Mouse (Mus musculus): Measurements from ENCODE around the gene Pofut1. TPM values are rescaled to one million over a fixed set of nuclear protein-coding genes. Genes with fewer than 3 reads are reported as not detected.
"Not testable (repeated sequence)": the region's sequence is repeated elsewhere in the genome, so short reads cannot be mapped to it uniquely, and the experiment has no call there.

Pofut1 gene
- polyA plus RNA-seq, 1 experiment: 16.7 TPM

DNA sequence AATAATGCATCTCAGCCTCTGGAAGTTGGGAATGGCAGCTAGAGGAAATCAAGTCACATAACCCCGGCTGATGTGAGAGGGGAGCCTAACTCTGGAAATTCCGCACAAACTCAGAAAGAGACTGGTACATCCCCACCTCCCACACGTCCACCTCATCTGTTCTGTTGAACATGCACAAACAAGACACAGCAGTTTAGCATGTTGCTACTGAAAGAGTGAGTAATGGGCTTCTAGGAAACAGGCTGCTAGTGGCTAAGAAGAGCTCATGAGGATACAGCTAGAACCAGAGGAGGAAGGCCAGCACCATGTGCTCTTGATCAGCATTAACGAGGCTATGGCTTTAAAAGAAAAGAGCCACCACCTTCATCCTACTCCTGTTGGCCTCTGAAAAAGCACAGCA, 3.4 kb upstream of the Pofut1 start:
- WGBS: 47% methylated on average over 4 of the region's 4 CpGs
- no peak for DNase-seq (ENCODE audit: low read depth, low spot score)

DNA sequence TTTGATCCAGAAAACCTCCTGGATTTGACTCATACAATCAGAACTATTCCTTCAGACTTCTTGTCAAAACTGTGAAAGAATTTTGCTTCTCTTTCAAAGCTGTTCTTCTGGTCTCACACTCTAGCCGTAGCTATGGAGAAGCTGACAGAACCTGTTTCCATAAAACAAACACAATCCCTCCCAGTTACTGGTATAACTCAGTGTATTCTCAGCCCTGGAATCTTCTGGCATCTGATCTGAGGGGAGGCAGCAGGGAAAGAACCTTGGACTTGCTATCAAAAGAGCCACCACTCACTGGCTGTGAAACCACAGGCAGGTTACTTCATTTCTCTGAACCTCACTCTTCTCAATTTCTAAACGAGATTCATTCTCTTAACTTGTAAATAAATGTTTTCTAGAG, 2.9 kb upstream of the Pofut1 start:
- no peak for DNase-seq (ENCODE audit: low read depth, low spot score)
- WGBS: 18% methylated on average over 2 of the region's 2 CpGs

DNA sequence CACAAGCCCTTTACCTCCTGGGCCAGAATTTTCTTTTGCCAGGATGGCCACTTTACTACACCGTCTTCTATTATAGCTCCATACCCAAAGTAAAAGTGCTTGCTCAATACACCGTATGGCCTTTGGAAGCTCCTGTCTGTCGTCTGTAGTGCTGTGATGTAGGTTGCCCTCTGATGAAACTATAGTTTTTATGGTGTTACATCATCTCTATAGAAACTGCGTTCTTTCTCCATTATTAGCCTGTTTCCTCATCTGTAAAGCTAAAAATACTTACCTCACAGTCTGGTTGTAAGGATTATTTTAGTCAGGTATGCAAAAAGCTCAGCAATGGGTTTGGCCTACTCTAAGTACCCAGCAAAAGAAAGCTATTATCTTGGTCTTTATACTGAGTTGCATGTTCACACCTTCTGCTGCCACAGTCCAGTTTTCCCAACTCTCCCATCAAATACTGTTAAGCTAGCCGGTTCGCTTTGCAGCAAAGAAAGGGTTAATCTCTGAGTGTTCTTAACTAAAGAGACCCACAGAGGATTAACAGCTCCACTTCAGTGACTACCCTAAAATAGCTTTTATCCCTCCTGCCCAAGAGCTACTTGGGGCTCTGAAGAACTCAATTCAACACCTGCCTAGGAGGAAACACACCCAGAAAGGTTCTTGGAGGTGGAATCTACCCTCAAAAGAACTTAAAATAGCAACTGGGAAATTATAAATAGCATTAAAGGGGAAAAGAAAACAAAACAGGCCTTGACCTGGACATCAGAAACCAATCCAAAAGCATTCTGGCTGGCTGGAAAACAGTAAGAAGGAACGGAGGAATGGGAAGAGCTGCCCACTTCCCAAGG, 2.1 kb upstream of the Pofut1 start:
- WGBS: 17% methylated on average over 7 of the region's 7 CpGs
- no peak for DNase-seq (ENCODE audit: low read depth, low spot score)

DNA sequence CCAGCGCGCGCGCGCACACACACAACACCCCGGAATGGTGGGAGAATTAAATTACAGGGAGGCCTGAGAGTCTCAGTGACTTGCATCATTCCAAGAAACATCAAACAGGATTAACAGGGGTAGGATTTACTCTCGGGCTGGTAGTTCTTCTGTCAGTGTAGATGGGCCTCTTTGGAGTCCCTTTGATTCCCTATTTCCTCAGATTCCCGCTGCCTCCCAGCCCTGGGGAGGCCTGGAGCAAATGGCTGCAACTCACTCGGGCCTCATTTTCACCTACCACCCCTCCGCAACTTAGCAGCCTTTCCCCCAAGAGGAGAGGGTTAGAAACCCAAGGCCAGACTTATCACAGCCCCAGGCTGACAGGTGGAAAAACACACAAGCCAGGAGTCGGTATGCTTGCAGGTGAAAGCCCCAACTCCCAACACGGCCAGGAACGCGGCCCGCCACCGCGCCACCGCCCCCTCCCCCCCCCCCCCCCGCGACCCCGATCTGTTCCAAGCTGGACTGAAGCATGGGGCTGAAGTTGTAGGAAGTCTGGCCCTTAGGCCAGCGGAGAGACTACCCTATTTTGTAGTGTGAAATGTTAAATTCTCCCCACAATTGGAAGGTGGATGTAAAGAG, 1.4 kb upstream of the Pofut1 start:
- DNase-seq (ENCODE audit: low read depth, low spot score): no peak
- WGBS: 3% methylated on average over 22 of the region's 22 CpGs

DNA sequence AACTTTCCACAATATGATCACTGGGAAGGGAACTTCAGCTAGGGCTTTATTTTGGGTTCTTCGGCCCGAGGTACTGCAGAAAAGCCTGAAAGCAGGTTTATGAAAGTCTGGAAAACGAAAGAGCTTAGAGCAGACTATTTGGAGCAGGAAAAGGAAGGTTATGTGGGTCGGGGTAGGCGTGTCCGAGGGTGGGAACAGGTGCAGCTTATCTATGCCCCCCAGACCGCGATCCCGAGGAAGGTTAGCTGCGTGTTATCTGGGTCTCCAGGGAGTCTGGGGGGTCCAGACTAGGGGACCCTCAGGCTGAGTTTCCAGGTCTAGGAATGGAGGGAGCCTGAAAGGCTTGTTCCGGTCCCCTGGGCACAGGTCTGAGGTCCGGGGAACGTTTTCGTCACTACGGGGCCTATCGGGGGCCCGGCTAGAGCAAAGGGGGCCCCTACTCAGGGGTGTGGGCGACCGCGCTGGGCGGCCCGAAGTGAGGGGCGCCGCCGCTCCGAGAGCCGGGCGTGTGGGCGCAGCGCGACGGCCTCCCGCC, 565 bp upstream of the Pofut1 start:
- no peak for DNase-seq (ENCODE audit: low read depth, low spot score)
- 1% methylated on average over 33 of the region's 33 CpGs for WGBS

DNA sequence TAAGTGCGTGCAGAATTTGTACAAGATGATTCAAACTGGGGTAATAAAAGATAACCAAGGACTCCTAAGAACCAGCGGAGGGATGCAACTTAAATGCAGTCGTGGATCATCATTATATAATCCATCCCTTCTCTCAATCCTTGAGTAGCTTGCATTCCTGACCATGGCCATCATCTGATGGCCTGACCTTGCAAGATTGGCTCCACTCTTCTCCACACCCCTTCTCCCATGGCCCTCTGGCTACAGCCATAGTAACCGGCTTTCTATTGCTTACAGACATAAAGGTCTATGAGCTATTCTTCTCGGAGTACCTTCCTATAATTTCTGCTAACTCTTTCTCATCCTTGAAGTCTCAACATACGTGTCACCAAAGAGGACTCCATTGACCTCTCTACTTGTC, 823 bp downstream of the Pofut1 start:
- DNase-seq (ENCODE audit: low read depth, low spot score): no peak
- 30% methylated on average over 6 of the region's 6 CpGs for WGBS

DNA sequence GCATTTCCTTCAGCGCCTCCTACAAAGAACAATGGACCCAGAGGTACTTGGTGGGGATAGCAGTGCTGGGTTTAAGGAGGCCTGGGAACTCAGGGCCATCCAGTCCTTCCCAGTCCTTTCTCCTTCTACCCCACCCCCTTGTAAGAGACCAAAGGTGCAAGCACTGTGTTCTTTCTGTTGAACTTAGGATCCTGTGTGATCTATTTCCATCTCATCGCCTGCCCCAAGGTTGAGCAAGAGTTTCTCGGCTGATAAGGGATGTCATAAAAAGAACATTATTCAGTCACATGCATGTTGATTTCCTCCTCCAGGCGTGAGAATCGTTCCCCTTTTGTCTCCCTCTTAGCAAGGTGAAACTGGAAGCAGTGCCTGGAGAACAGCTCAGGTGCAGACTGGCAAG, 8.4 kb downstream of the Pofut1 start:
- WGBS: 26% methylated on average over 5 of the region's 5 CpGs
- DNase-seq (ENCODE audit: low read depth, low spot score): no peak

DNA sequence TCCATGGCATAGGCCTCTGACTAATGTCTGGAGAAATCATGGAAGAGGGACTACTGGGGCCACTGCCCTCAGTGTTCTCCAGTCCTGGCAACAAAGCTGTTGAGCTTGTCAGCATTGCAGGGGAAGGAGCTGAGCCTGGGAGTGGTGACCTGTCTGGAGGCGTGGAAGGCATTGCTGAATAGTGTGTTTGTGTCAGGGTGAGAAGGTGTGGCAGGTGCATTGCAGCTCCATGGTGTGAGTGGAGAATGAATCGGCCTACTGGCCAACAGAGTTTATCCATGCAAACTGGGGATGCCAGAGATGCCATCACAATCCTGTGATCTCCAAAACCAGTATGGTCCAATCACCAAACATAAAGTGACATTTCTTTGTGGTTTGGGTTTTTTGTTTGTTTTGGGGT, 15.3 kb downstream of the Pofut1 start:
- DNase-seq (ENCODE audit: low read depth, low spot score): no peak
- 41% methylated on average over 2 of the region's 2 CpGs for WGBS

DNA sequence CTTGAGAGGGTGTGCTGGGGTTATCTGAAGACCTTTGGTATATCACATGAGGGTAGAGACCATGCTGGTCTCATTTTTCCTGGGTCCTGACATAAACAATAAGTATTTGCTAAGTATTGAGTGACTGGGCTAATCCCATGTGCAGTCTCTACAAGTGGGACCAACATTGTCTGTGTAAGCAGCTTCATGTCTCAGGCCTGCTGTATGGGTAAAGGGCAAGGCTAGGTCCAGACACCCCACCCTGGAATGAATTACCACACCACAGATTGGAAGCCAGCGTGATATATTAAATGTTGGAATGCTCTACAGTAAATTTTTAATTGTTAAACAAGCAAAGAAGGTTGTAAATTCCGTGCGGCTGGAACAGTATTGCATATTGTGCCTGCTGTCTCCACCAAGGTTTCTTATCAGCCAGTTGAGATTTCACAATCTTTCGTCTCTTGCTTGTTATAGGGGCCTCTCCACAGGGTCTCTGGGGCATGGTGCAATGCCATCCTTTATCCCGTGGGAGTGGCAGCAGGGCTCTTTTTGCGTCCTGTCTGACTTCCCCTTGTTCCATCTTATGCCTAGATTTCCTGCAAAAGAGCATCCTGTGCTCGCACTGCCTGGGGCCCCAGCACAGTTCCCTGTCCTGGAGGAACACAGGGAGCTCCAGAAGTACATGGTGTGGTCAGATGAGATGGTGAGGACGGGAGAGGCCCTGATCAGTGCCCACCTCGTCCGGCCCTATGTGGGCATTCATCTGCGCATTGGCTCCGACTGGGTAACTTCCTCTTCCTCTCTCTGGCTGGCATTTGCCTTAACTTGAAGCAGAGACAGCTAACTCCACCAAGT, 17.9 kb downstream of the Pofut1 start:
- WGBS: 21% methylated on average over 12 of the region's 12 CpGs
- DNase-seq (ENCODE audit: low read depth, low spot score): no peak

DNA sequence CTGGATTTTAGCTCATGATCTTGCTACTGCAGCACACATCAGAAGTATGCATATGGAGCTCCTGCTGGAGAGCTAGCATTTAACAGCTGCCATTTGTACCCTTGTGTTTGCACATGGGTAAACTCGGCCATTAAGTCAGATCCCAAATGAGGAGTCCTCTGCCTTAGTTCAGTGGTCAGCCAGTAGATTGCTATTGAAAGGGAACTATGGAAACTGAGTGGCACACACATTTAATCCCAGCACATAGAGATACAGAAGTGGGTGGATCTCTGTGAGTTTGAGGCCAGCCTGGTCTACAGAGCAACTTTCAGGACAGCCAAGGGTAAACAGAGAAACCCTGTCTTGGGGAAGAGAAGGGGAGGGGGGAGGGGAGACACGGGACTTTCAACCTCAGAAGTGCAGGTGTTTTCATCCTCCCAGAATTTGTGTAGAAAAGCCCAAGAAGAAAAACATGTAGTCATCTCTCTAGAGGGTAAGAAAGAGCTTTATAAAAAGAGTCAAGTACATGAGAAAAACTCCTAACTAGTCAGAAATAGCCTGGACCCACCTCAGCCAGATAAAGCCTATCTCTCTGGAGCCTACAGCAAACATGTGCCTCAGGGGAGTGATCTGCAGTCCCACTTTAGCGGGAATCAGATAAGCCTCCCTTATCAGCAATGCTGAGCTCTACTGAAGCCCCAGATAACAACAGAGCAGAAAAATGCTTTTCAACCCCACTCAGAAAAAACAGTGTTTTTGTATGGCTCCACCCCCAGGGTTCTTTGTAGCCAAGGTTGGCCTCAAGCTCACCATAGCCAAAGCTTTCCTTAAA, 18.7 kb downstream of the Pofut1 start:
- DNase-seq (ENCODE audit: low read depth, low spot score): no peak
- WGBS: 21% methylated on average over 3 of the region's 3 CpGs

DNA sequence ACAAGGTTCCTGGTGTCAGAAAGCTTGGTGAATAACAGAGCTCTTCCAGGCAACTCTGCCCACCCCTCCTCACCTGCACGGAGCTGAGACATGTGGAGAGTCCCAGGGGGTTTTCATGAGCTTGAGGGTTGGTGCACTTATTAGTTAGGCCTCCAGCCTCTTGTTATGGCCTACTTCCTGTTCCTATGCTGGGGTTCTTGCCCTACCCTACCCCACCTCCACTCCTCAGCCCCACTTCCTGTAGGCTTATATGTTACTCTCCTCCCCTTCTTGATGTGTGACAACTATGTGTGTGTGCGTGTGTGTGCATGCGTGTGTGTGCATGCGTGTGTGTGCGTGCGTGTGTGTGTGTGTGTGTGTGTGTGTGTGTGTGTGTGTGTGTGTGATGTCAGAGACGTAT, 21.7 kb downstream of the Pofut1 start:
- no peak for DNase-seq (ENCODE audit: low read depth, low spot score)
- WGBS: 81% methylated on average over 7 of the region's 7 CpGs

DNA sequence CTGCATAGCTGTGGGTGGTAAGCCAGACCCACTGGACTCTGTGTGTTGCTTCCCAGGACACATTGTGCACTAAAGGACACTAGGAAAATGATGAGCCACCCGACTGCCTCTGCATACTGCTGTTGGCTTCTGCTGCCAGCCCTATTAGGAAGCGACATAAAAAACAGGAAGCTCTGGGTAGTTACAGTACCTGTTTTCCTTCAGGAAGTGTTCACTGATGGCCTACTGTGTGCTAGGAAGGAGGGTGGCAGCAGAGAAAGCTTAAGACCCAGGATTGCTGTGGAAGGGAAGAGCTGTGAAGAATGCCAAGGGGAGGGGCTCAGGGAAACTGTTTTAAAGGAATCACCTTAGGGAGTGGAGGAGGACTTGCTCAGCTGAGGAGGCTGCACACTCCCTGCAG, 26.0 kb downstream of the Pofut1 start:
- DNase-seq (ENCODE audit: low read depth, low spot score): no peak
- WGBS: 70% methylated on average over 2 of the region's 2 CpGs

DNA sequence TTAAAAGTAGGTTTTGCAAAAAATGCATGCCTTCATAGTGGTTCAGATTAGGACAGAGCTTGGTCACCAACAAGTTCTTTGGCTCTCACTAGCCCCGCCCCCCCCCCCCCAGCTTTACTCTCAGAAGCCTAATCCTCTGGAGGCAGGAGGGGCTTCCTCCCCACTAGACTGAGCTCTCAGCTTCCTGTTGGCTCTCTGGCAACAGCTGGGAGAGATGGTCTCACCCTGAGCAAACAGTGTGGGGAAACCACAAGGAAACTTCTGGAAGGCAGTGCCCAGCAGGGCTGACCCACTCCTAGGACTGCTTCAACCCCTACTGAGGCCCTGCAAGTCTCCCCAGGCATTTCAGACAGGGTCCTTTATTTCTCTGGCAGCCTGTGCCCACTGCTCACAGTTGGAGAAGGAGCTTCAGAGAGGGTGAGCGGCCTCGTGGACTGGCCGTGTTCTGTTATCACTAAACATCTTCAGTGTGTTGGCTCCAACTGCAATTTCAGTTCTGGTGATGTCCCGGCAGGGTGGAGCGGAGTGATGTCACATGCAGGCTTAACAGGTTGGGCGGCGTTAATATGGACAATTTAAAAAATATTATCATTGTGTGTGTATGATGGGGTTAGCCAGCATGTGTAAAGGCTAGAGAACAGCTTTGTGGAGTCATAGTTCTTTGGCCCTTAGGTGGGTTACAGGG, 29.0 kb downstream of the Pofut1 start:
- DNase-seq (ENCODE audit: low read depth, low spot score): not testable (repeated sequence)
- 22% methylated on average over 8 of the region's 8 CpGs for WGBS

DNA sequence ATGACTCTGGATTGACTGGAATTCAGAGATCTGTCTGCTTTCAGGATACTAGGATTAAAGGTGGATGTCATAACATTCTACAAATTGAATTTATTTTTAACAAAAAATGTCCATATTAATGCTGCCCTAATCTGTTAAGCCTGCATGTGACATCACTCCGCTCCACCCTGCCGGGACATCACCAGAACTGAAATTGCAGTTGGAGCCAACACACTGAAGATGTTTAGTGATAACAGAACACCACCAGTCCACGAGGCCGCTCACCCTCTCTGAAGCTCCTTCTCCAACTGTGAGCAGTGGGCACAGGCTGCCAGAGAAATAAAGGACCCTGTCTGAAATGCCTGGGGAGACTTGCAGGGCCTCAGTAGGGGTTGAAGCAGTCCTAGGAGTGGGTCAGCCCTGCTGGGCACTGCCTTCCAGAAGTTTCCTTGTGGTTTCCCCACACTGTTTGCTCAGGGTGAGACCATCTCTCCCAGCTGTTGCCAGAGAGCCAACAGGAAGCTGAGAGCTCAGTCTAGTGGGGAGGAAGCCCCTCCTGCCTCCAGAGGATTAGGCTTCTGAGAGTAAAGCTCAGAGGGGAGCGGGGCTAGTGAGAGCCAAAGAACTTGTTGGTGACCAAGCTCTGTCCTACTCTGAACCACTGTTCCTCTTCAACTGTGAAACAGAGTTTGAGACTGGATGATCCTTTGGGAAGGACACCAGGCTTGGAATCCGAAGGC, 33.0 kb downstream of the Pofut1 start:
- WGBS: 70% methylated on average over 6 of the region's 6 CpGs
- DNase-seq (ENCODE audit: low read depth, low spot score): not testable (repeated sequence)

DNA sequence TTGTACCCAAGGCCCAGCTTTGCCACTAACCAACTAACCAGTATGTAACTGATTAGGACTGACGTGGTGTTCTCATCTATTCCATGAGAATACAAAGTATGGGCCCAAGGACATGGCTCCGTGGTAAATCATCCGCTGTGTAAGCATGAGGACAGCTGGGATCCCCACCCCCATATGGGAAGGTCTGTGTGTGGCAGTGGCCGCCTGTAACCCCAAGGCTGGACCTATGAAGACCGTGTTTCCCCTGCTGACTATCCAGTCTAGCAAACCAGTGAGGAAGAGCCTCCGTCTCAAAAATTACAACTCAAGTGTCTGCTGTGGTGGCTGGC, 33.5 kb downstream of the Pofut1 start:
- 74% methylated on average over 6 of the region's 6 CpGs for WGBS
- no peak for DNase-seq (ENCODE audit: low read depth, low spot score)

DNA sequence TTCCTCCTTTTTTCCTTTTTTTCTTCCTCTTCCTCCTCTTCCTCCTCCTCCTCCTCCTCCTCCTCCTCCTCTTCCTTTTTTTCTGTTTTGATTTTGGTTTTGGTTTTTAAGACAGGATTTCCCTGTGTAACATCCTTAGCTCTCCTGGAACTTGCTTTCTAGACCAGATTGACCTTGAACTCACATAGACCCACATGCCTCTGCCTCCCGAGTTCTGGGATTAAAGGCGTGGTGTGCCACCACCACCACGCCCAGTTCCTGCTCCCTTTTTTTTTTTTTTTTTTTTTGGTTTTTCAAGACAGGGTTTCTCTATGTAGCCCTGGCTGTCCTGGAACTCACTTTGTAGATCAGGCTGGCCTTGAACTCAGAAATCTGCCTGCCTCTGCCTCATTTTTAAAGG, 34.2 kb downstream of the Pofut1 start:
- WGBS: 77% methylated on average over 3 of the region's 3 CpGs

DNA sequence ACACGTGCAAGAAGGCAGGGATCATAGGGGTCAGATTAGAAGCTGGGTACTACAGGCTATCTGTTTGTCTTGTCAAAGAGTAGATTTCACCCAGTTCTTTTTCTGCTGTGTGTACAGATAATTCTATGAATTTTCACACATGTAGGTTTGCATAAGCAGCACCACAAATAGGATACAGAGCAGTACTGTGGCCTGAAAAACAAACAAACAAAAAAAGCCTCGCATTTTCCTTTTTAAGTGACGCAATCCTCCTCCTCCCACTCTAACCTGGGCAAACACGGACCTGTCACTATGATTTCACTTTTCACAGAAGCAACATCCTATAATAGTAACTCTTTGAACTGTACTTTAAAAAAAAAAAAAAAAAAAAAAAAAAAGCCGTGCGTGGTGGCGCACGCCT, 35.1 kb downstream of the Pofut1 start:
- 83% methylated on average over 8 of the region's 8 CpGs for WGBS
- DNase-seq (ENCODE audit: low read depth, low spot score): no peak

More for the DNA sequence above, 34.2 kb downstream of the Pofut1 start:
- DNase-seq (ENCODE audit: low read depth, low spot score): not testable (repeated sequence)

DNA sequence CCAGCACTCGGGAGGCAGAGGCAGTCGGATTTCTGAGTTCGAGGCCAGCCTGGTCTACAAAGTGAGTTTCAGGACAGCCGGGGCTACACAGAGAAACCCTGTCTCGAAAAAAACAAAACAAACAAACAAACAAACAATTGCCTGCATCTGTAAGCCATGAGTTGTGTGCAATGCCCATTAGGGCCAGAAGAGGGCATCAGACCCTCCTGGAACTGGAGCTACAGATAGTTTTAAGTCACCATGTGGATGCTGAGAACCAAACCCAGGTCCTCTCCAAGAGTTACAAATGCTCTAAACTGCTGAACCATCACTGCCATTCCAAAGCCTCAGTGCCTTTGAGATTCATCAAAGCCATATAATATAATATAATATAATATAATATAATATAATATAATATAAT, 35.5 kb downstream of the Pofut1 start:
- not testable (repeated sequence) for DNase-seq (ENCODE audit: low read depth, low spot score)
- WGBS: 92% methylated on average over 5 of the region's 5 CpGs
